Mouse (Mus musculus) left cerebral cortex, adult 8-10 months (tissue): ENCODE data around the gene Ccdc146. TPM values are rescaled to one million over a fixed set of nuclear protein-coding genes. Genes with fewer than 3 reads are reported as not detected.
"Not testable (repeated sequence)": the region's sequence is repeated elsewhere in the genome, so short reads cannot be mapped to it uniquely, and the experiment has no call there.

ENCODE experiments used
- DNase-seq, 2 experiments: peaks; one replicate each; pipeline ENCODE4 v3.0.0; 2022; ENCODE audit warnings: low spot score in 2 of 2
- total RNA-seq, 4 experiments: library from RNA; stranded (reverse); gene quantifications; 2 replicates each; pipeline ENCODE4 v1.2.4; 2022

The Ccdc146 gene
- total RNA-seq, 4 experiments from 2014 or later = 0.09 to 0.44 (median 0.38) TPM

DNA sequence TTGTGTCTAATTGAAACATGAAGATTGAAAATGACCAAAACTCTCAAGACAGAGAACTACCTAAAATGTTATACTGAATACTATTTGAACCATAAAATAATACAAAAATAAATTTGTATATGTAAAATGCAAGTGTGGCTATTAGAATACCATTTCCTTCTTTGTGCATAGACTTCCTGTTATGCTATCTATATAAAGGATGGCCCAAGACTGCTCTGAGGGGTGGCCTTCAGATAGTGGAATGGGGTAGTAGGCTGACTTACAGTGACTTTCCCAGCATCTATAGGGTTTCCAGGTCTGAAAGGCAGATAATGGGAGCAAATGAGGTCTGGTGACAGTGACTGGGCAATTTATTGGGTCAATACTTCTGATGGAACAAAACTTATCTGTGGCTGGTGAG, 37.1 kb downstream of the Ccdc146 start:
- no peak for DNase-seq

DNA sequence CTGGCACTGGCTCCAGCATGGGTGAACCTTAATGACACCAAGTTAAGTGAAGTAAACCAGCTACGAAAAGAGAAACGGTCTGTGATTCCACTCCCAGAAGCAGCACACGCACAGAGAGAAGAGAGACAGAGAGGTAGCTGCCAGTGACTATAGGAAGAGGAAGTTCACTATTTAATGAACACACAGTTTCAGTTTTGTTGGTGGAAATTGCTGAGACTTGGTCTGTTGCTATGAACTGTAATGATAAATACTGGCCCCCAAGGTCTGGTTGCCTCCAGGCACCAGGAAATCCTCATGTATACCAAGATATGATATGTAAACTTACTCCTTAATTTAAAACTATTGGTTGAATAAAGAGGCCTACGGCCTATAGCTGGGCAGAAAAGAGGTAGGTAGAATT, 38.0 kb downstream of the Ccdc146 start:
- DNase-seq = no peak

DNA sequence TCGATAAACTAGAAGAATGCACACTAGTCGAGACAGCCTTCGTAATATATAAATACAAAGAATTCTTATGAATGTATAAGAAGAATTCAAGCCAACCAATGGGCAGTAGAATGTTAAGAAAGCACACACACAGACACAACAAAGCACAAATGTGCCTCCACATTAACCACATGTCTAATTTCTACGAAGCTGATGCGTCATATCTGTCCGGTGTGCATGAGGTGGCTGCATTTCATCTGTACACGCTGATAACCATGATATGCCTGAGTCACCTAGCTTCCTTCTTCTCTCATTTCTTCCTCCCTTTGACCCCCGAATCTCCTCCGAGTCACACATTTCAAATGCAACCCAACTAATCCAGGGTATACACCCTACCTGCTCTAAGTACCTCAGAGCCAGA, 39.5 kb downstream of the Ccdc146 start:
- DNase-seq = no peak

DNA sequence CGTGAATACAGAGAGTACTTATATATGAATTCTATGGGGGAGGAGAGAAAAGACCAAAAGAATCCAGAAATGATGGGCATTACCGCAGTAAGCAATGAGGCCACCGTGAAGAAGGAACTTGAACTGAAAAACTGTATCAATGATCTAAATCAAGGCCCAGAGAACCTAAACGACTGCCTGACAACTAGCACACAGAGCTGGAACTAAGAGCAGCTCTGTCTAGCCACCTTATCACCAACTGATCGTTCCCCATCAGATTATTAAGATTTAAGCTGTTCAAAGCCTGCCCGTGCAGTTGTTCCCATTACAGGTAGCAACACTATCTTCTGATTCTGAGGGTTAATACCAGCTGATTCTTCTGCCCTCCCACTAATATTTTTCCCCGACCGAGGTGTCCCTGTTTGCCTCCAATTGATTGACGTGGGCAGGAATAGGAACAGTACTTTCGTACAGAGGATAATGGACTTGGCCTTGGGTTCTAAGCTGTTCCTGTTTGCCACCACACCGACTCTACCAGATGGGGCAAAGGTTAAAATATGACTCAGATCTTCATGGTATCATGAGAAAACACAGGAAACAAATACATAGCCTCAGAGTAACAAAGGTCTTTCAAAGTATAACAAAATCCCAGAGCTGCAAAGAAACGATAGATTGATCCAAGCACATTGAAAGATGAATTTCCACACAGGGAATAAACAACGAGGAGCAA, 40.1 kb downstream of the Ccdc146 start:
- DNase-seq = no peak

DNA sequence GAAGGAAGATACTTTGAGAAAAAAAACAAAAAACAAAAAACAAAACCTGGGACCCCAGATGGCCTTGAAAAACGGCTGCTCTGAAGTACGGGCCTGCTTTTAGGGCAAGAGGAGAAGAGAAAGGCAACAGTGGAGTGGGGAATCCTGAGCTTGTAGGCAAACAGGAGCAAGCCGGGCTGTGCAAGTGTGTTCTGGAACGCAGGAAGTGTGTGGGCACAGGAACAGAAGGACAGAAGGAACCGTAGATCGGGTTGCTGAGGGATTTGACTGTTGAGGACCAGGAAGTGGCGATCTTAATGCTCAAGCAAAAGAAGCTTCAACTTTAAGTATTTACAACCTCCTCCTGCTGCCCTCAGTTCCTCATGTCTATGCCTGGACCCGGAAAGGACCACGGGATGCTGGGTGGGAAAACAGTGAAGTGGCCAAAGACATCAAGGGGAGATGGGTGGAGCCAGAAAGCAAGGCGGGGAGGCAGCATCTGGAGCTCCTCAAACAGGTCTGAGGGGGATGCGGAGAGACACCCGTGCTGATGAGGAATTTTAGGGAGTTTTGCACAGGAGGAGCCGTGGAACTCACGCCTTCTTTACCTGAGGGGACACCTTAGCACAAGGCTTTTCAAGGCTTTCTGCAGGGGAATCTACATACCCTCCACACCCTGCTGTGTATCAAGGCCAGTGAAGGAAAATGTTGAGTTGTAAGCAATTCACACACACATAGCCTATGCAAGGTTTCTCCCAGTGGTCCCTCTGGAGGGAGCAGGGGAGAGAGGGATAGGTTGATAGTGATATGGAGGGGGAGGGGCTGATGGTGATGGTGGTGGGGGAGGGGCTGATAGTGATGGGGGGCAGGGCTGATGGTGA, 40.9 kb downstream of the Ccdc146 start:
- no peak for DNase-seq

DNA sequence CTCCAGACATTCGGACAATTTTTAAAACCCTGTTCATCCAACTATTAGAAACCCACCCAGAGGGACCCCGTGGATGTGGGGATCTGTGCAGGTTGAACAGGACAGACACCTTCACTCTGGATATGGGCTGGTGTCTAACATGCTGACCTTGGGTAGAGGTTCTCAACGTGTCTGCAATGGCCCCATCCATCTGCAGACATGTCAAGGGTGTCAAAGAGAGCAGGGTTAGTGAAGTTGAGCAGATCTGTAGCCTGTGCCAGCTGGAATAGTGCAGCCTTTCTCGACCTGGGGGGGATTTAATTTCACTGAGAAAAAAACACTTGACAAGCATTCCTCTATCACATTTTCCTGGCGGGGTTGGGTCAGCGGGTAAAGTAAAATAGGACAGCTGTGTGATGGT, 41.8 kb downstream of the Ccdc146 start:
- no peak for DNase-seq

DNA sequence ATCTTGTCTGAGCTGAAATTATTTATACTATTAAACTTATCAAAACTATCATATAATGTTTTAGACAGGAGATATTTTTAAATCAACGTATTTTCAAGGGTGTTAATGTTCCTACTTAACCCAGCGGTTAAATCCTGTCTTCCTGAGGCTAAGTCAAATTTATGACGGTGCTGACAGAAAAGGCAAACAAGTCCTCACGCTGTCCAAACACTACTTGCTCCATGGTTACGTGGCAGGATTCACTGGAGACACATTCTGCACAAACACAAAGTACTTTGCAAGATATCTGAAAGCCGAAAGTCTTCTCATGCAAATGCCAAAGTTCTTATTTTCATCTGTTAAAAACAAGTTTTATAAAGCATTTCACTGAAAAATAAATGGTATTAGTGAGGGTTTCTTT, 42.5 kb downstream of the Ccdc146 start:
- no peak for DNase-seq

DNA sequence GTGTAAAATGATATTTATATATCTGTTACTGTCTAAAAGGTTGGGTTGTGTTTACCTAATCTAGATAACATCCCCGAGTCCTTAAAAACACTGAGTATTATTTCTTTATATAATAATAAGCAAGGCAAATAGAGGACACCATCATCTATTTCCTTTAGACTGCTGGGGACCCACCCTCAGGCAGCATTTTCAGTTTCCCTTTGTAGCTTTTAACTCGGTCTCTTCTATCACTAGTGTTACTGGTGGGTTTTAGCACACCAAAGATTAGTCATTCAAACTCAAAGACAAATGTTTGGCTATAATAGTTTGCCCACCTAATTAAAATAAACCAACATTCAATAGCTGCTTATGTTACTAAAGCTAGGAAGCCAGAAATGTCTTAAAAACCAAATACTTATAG, 46.1 kb downstream of the Ccdc146 start:
- DNase-seq = no peak

DNA sequence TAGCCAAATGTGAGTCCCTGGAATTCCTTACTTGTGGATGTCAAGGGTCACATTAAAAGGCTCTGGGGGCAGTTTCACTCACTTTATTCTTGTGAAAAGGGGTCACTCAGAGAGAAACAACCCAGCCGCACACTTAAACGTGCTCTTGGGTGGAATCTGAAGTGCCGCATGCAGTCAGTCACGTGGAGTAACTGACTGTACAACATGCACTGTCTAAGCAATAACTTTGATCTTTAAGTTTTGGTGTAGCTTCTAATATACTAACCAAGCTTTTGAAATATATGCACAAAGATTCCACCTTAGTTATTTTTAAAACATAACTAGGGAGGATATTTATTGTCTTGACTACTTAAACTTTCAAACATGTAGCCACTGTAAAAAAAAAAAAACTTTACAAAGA, 47.5 kb downstream of the Ccdc146 start:
- DNase-seq = no peak

- DNase-seq = no peak
These were observed 51.3 kb downstream of the Ccdc146 start for GRCm38 (mm10) chr5:21373180-21373518.

GRCm38 (mm10) chr5:21372493-21373179, 51.8 kb downstream of the Ccdc146 start, which contains the start of gene Fgl2:
TSS of gene Fgl2 (plus strand) at chr5:21372642.
- no peak for DNase-seq

GRCm38 (mm10) chr5:21371920-21372319, 52.6 kb downstream of the Ccdc146 start:
- no peak for DNase-seq

GRCm38 (mm10) chr5:21370218-21370947, 54.1 kb downstream of the Ccdc146 start:
- DNase-seq = no peak

- no peak for DNase-seq
These were observed 57.0 kb downstream of the Ccdc146 start for GRCm38 (mm10) chr5:21367514-21367913.

- DNase-seq = no peak
These were observed 58.0 kb downstream of the Ccdc146 start for GRCm38 (mm10) chr5:21366338-21367053.

DNA sequence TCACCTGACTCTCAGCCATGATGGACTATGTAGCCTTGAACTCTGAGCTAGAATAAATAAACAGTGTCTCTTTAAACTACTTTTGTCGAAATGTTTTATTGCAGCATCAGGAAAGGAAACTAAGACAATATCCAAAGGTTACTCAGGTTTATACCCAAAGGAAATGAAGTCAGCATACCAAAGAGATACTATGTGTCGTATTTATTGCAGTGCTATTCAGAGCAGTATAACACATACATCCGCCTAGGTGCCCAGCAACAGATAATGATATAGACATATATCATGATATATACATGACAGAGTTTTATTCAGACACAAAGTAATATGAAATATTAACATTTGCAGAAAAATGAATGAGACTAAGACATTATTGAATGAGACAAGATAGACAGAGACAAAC, 61.1 kb downstream of the Ccdc146 start:
- DNase-seq = no peak

DNA sequence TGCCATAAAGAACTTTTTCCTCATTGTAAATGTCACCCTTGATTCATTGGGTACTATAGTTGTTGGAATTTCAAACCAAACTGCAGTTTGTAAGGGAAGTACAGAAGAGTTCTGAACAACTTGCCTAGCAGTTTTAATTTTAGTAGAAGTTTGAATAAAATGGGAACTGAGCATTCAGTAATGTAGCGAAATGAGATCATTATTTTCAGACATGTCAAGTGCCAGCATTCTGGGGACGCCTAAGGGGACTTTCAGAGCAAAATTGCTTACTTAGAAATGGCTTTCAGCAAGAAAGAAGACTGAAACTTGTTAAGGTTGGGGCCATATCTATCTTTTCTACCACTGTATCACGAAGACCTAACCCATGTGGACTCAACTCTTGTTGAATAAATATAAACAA, 65.8 kb downstream of the Ccdc146 start:
- DNase-seq = no peak

DNA sequence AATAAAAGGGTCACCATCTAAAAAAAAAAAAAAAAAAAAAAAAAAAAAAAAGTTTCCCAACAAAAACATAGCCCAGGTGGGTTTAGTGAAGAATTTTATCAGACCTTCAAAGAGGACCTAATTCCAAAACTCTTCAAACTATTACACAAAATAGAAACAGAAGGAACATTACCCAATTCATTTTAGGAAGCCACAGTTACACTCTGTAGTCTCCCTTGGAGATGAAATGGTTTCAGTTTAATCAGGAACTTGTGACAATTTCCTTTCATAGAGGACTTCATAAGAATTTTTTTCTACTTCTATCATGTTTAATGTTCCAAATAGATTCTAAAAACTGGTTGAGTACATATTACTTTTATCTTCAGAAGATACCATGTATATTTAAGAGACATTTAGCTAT, 72.8 kb downstream of the Ccdc146 start:
- no peak for DNase-seq

DNA sequence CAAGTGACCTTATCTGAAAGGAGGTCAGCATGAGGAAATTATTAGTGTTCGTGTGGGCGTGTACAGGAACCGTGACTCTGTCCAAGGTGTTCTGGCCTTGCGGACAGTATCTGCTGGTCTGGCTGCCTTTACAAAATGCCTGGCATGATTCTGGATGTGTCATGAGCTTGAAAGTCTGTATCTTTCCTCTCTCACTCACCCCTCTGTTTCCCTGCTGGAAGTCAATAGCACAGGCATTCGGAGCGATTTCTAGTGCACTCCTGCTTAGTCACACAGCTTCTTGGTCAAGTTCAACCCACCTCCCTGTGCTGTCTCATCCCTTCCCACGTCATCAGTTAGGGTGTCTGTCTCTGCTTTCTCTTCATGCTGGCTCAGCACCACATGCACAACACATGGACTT, 76.1 kb downstream of the Ccdc146 start:
- no peak for DNase-seq

GRCm38 (mm10) chr5:21342265-21342664, 82.2 kb downstream of the Ccdc146 start:
- DNase-seq = not testable (repeated sequence)

GRCm38 (mm10) chr5:21332119-21332518, 92.4 kb downstream of the Ccdc146 start:
- no peak for DNase-seq
